Comparison of ENCODE assay signal across 12 mouse cellular contexts in the genomic region with DNA sequence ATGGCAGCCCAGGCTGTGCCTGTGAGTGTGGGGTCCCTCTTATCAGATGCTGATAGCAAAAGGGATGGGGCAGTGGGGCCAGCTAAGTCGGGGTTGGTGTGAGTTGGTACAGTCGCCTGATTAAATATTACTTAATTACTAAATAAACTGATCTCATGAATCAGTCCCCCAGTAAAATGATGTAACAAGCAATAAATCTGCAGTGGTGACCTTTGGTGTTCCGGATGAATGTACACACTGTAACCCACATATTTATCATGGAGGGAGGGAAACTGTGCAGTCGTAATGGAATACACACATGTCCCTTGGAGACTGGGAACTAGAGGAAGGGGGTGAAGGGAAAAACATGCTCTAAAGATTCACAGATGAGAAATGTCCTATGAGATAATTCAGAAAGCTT.
"Had no signal": no experiment of that assay in that cellular context is flagged by ENCODE, and none has a peak within 500 bp of the region (broad histone marks: within the 10 kb centered on the region; RNA-seq: fewer than 3 reads in every experiment).

No protein-coding gene starts in this region.

- H3K9ac ChIP-seq: limb, embryonic 12.5 days; liver, embryonic 13.5 days; midbrain, embryonic 12.5 days; neural tube, embryonic 13.5 days had no signal

- ATAC-seq: midbrain, embryonic 16.5 days had no signal

- H3K4me3 ChIP-seq: left cerebral cortex, adult 2 months; limb, embryonic 12.5 days; liver, embryonic 13.5 days; midbrain, embryonic 12.5 days; neural tube, embryonic 13.5 days had no signal

- H3K9me3 ChIP-seq: limb, embryonic 12.5 days; liver, embryonic 13.5 days; midbrain, embryonic 12.5 days; neural tube, embryonic 13.5 days had no signal

- DNase-seq: kidney, adult 11 months; liver; liver, embryonic 13.5 days; lung, adult 18-20 months; right cerebral cortex, postnatal 14 days; thymus, adult 2 months; thymus, postnatal 25 days had no signal

- H3K27ac ChIP-seq: left cerebral cortex, adult 2 months; limb, embryonic 12.5 days; liver, embryonic 13.5 days; midbrain, embryonic 12.5 days; neural tube, embryonic 13.5 days had no signal

- H3K4me2 ChIP-seq: limb, embryonic 12.5 days; liver, embryonic 13.5 days; midbrain, embryonic 12.5 days; neural tube, embryonic 13.5 days had no signal

- H3K36me3 ChIP-seq: limb, embryonic 12.5 days; liver, embryonic 13.5 days; midbrain, embryonic 12.5 days; neural tube, embryonic 13.5 days had no signal

- H3K4me1 ChIP-seq: midbrain, embryonic 12.5 days; neural tube, embryonic 13.5 days had no signal

- H3K27me3 ChIP-seq: limb, embryonic 12.5 days; liver, embryonic 13.5 days; neural tube, embryonic 13.5 days had no signal
